Mouse (Mus musculus): ENCODE measurements around the gene Mecom. TPM values are rescaled to one million over a fixed set of nuclear protein-coding genes. Genes with fewer than 3 reads are reported as not detected.

Gene Mecom
- polyA plus RNA-seq, 1 experiment from 2014 or later = 17.6 TPM

DNA sequence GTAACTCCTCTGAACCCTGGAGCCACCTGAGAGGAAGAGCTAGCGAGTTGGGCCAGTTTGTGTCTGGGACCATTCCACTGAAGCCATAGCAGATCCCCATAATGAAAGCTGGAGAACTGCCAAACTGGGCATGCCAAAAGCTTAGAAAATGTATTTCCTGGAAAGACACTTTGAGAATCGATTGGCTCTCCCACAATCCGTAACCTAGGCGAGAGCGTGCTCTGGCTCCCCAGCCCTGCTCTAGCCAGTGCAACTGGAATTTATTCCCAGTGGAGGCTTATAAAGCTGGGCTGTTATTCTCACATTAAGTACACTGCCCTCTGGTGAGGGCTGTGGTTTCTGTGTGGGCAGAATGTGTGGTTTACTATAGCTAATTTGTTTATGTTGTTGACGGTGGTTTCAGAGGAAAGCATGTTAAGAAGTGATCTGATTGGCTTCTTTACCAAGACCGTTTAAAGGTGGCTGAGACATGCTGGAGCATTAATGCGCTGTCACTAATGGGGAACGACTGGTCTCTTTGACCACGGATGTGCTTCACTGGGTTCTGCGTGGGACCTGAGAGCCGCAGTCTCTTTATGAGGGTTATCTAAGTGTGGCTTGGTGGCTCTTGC is 301.3 kb downstream of the Mecom start:
- Histone ChIP-seq H3K9me3 (ENCODE audit: control insufficient read depth, low read length) (no peaks in the 10 kb centered on the region), H3K27ac (ENCODE audit: low read depth) (peak overlapping the region; percentile 43; the same call in 1 of the 2 replicates), H3K9ac (ENCODE audit: low read length) (no peak overlapping the region), H3K36me3 (ENCODE audit: control insufficient read depth, insufficient read depth, low read length) (no peaks in the 10 kb centered on the region), H3K4me3 (ENCODE audit: low read depth, low read length) (no peak overlapping the region), H3K4me2 (ENCODE audit: low read length) (no peak overlapping the region), H3K27me3 (replicated peaks; ENCODE audit: control insufficient read depth, insufficient read depth, low read length) (peaks cover 5% of the 10 kb centered on the region; the same call in 1 of the 2 replicates), H3K4me1 (replicated peaks; ENCODE audit: control insufficient read depth, insufficient read depth, low read length) (0 out of 2 replicates have a peak, but pooled peaks cover 8% of the 10 kb centered on the region)
- DNase-seq (ENCODE audit: low spot score) (peak; percentile 67), ATAC-seq (replicated peaks; ENCODE audit: low FRiP score, low TSS enrichment, low read depth) (peak; percentile 69)
- WGBS = 67% methylated on average over 12 of the region's 12 CpGs

DNA sequence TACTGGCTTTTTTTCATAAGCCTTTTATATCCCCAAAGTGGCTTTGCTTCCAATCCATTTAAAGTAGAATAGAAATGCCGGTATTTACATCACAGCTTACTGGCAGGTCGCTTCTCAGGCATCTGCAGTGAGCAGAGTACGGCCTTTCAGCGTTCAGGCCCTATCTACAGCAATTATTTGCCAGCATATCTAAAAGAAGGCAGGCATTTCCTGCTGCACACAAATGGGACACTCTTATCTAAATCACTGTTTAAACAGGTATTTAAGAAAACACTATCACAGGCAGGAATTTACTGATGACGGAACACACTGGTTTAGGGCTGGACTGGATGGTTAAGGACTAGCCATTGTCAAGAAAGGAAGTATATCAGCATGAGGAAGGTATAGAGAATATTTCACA is 301.9 kb downstream of the Mecom start:
- 0 out of 2 replicates have a peak, but pooled peaks cover 8% of the 10 kb centered on the region for H3K4me1 ChIP-seq (replicated peaks; ENCODE audit: control insufficient read depth, insufficient read depth, low read length)
- ATAC-seq (replicated peaks; ENCODE audit: low FRiP score, low TSS enrichment, low read depth) (peak; percentile 84), DNase-seq (ENCODE audit: low spot score) (no peak)
- no peaks in the 10 kb centered on the region for H3K36me3 ChIP-seq (ENCODE audit: control insufficient read depth, insufficient read depth, low read length)
- H3K9me3 ChIP-seq (ENCODE audit: control insufficient read depth, low read length) = no peaks in the 10 kb centered on the region
- no peak overlapping the region for H3K9ac ChIP-seq (ENCODE audit: low read length)
- 48% methylated on average over 5 of the region's 5 CpGs for WGBS
- no peak overlapping the region for H3K4me2 ChIP-seq (ENCODE audit: low read length)
- H3K4me3 ChIP-seq (ENCODE audit: low read depth, low read length) = no peak overlapping the region
- peak overlapping the region; percentile 43; the same call in 1 of the 2 replicates for H3K27ac ChIP-seq (ENCODE audit: low read depth)
- peaks cover 5% of the 10 kb centered on the region; the same call in 1 of the 2 replicates for H3K27me3 ChIP-seq (replicated peaks; ENCODE audit: control insufficient read depth, insufficient read depth, low read length)

DNA sequence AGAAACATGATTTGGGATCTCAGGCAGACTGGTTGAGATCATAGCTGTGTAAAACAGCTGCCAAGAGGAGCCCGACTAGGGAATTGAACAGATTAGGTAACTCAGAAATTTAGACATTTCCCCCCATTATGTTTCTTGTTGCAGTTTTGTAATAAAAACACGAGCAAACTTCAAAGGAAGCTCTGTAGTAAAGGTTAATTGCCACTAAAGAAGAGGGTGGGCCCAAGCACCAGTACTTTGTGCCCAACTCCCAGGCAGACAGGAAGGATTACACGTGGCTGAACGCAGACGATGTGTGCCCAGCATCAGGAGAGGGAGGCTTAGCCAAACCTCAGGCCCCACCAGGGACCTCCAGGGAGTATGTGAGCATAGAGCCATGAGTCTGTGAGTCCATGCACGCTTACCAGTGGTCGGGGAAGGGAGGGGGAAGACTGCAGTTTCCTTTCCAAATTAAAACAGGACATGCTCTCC is 303.4 kb downstream of the Mecom start:
- Histone ChIP-seq H3K36me3 (ENCODE audit: control insufficient read depth, insufficient read depth, low read length) (no peaks in the 10 kb centered on the region), H3K9me3 (ENCODE audit: control insufficient read depth, low read length) (no peaks in the 10 kb centered on the region), H3K27me3 (replicated peaks; ENCODE audit: control insufficient read depth, insufficient read depth, low read length) (peaks cover 5% of the 10 kb centered on the region; the same call in 1 of the 2 replicates), H3K4me1 (replicated peaks; ENCODE audit: control insufficient read depth, insufficient read depth, low read length) (0 out of 2 replicates have a peak, but pooled peaks cover 8% of the 10 kb centered on the region), H3K27ac (ENCODE audit: low read depth) (no peak overlapping the region), H3K4me3 (ENCODE audit: low read depth, low read length) (no peak overlapping the region), H3K4me2 (ENCODE audit: low read length) (no peak overlapping the region), H3K9ac (ENCODE audit: low read length) (no peak overlapping the region)
- 46% methylated on average over 7 of the region's 7 CpGs for WGBS
- ATAC-seq (replicated peaks; ENCODE audit: low FRiP score, low TSS enrichment, low read depth) (no peak), DNase-seq (ENCODE audit: low spot score) (no peak)

DNA sequence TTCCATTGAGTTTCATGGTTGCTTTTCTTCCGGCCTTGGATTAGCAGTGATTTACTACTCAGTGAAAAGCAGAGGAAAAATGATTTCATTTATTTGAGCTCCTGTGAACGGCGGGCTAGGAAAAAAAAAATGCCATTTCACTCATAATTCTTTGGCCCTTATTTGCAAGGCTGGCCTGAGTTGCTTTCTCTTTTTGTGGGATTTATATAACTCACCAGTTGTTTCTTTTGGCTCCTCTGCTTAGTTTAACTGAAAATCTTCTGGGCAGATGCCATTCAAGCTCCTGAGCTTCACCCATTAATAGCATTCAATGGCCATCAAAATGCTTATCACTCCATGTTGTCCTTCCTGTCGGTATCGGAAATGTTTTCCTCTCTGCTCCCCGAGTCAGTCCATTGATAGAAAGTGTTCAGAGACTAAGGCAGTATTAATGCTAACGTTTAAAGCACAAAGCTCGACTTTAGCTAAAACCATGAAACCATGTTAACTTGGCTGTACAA is 304.0 kb downstream of the Mecom start:
- WGBS = 71% methylated on average over 8 of the region's 8 CpGs
- Histone ChIP-seq H3K27ac (ENCODE audit: low read depth) (no peak overlapping the region), H3K9ac (ENCODE audit: low read length) (no peak overlapping the region), H3K4me2 (ENCODE audit: low read length) (no peak overlapping the region), H3K4me1 (replicated peaks; ENCODE audit: control insufficient read depth, insufficient read depth, low read length) (0 out of 2 replicates have a peak, but pooled peaks cover 6% of the 10 kb centered on the region), H3K4me3 (ENCODE audit: low read depth, low read length) (no peak overlapping the region), H3K27me3 (replicated peaks; ENCODE audit: control insufficient read depth, insufficient read depth, low read length) (peaks cover 5% of the 10 kb centered on the region; the same call in 1 of the 2 replicates), H3K36me3 (ENCODE audit: control insufficient read depth, insufficient read depth, low read length) (no peaks in the 10 kb centered on the region), H3K9me3 (ENCODE audit: control insufficient read depth, low read length) (no peaks in the 10 kb centered on the region)
- no peak for DNase-seq (ENCODE audit: low spot score)
- no peak for ATAC-seq (replicated peaks; ENCODE audit: low FRiP score, low TSS enrichment, low read depth)

DNA sequence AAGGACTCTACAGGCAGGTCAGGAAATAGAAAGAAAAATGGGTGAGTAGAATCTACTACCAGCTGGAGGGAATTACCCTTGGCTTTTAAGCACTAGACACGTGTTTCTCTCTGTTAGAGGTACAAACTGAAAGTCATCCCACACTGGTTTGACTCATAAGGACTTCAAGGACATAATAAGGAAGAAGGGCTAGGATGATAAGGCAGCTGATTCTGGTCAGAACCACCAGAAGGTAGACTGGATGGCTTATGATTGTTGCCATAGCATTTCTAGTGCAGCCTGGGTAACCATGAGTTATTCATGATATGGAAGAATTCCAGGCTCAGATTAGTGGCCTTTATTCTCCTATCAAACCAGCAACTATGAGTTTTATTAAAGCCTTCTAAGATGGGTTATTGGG is 308.4 kb downstream of the Mecom start:
- Histone ChIP-seq H3K4me3 (ENCODE audit: low read depth, low read length) (no peak overlapping the region), H3K4me1 (replicated peaks; ENCODE audit: control insufficient read depth, insufficient read depth, low read length) (no peaks in the 10 kb centered on the region), H3K27me3 (replicated peaks; ENCODE audit: control insufficient read depth, insufficient read depth, low read length) (no peaks in the 10 kb centered on the region; the same call in 1 of the 2 replicates), H3K36me3 (ENCODE audit: control insufficient read depth, insufficient read depth, low read length) (no peaks in the 10 kb centered on the region), H3K4me2 (ENCODE audit: low read length) (no peak overlapping the region), H3K27ac (ENCODE audit: low read depth) (no peak overlapping the region), H3K9ac (ENCODE audit: low read length) (no peak overlapping the region), H3K9me3 (ENCODE audit: control insufficient read depth, low read length) (no peaks in the 10 kb centered on the region)
- DNase-seq (ENCODE audit: low spot score) = no peak
- 64% methylated on average over 1 of the region's 1 CpGs for WGBS
- ATAC-seq (replicated peaks; ENCODE audit: low FRiP score, low TSS enrichment, low read depth) = no peak

DNA sequence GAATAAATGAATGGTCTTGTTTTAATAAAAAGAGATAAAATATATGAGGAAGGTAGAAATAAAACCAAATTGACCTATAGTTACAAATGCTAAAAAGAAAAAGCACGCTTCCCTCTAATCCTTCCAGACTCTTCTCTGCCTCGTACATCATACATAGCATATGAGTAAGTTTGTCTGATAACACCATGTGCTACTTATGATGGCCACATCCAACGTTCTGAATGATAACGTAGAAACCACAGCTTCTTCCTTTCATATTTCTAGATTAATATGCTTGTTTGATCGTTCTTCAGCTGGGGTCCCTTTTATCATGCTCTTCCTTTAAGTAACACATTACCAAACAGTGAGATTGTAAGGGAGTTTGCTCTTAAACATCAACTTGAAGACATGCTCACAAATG is 310.3 kb downstream of the Mecom start:
- H3K27me3 ChIP-seq (replicated peaks; ENCODE audit: control insufficient read depth, insufficient read depth, low read length) = no peaks in the 10 kb centered on the region; the same call in 1 of the 2 replicates
- no peak overlapping the region for H3K27ac ChIP-seq (ENCODE audit: low read depth)
- no peak overlapping the region for H3K9ac ChIP-seq (ENCODE audit: low read length)
- H3K4me1 ChIP-seq (replicated peaks; ENCODE audit: control insufficient read depth, insufficient read depth, low read length) = no peaks in the 10 kb centered on the region
- H3K9me3 ChIP-seq (ENCODE audit: control insufficient read depth, low read length) = no peaks in the 10 kb centered on the region
- DNase-seq (ENCODE audit: low spot score) (no peak), ATAC-seq (replicated peaks; ENCODE audit: low FRiP score, low TSS enrichment, low read depth) (no peak)
- WGBS = 89% methylated on average over 5 of the region's 5 CpGs
- H3K4me2 ChIP-seq (ENCODE audit: low read length) = no peak overlapping the region
- H3K36me3 ChIP-seq (ENCODE audit: control insufficient read depth, insufficient read depth, low read length) = no peaks in the 10 kb centered on the region
- no peak overlapping the region for H3K4me3 ChIP-seq (ENCODE audit: low read depth, low read length)

DNA sequence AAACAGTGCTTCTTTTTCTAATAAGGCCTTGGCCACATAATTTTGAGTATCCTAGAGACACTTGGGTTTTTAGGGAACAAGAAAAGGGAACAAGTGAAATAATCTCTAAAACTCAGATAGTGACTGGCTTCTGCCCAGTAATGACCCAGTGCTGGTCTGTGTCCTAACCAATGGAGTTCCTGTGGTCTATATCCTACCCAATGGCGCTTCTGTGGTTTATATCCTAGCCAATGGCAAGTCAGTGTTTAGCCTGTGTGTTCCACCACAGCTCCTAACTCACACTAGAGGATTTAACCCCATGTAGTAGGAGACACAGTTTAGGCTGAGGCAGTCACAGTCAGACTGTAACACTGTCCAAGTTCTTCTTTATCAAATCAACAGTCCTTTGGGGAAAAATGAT is 313.8 kb downstream of the Mecom start:
- Histone ChIP-seq H3K4me1 (replicated peaks; ENCODE audit: control insufficient read depth, insufficient read depth, low read length) (no peaks in the 10 kb centered on the region), H3K9me3 (ENCODE audit: control insufficient read depth, low read length) (no peaks in the 10 kb centered on the region), H3K9ac (ENCODE audit: low read length) (no peak overlapping the region), H3K36me3 (ENCODE audit: control insufficient read depth, insufficient read depth, low read length) (no peaks in the 10 kb centered on the region), H3K4me3 (ENCODE audit: low read depth, low read length) (no peak overlapping the region), H3K27me3 (replicated peaks; ENCODE audit: control insufficient read depth, insufficient read depth, low read length) (peaks cover 2% of the 10 kb centered on the region; the same call in 1 of the 2 replicates), H3K4me2 (ENCODE audit: low read length) (no peak overlapping the region), H3K27ac (ENCODE audit: low read depth) (no peak overlapping the region)
- 82% methylated on average over 1 of the region's 1 CpGs for WGBS
- no peak for DNase-seq (ENCODE audit: low spot score)
- no peak for ATAC-seq (replicated peaks; ENCODE audit: low FRiP score, low TSS enrichment, low read depth)

DNA sequence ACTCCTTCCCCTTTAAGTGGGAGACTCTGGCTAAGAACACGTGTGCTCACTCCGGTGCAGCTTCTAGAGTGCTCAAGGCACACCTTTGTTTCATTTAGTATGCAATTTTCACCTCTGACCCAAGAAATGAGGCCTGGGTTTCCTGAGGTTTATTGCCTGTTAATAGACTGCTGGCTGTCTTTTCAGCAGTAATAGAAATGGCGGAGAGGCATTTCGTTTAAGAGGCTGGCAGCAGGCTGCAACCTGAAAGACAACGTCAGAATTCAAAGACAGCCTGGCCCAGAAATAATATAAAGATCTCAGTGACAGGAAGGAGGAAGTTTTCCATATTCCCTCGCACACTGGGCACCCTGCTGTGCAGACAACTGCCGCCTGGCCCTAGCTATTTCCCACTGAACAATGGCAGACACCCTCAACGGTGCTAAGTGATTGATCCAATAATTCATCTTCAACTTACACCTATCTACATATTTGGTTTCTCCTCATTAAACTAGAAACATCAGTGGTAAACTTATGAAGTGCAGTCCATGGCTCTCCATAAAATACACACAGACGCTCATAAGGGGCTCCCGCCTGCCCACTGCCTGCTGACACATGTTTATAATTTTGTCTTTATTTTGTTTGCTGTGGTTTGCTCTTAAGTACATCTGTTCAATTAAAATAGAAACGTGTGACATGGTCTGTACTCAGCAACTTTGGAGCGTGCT is 319.7 kb downstream of the Mecom start:
- H3K4me1 ChIP-seq (replicated peaks; ENCODE audit: control insufficient read depth, insufficient read depth, low read length) = no peaks in the 10 kb centered on the region
- no peak overlapping the region for H3K9ac ChIP-seq (ENCODE audit: low read length)
- H3K4me2 ChIP-seq (ENCODE audit: low read length) = no peak overlapping the region
- H3K4me3 ChIP-seq (ENCODE audit: low read depth, low read length) = no peak overlapping the region
- peaks cover 6% of the 10 kb centered on the region; the same call in 1 of the 2 replicates for H3K27me3 ChIP-seq (replicated peaks; ENCODE audit: control insufficient read depth, insufficient read depth, low read length)
- ATAC-seq (replicated peaks; ENCODE audit: low FRiP score, low TSS enrichment, low read depth) (no peak), DNase-seq (ENCODE audit: low spot score) (no peak)
- no peaks in the 10 kb centered on the region for H3K9me3 ChIP-seq (ENCODE audit: control insufficient read depth, low read length)
- 39% methylated on average over 12 of the region's 12 CpGs for WGBS
- no peak overlapping the region for H3K27ac ChIP-seq (ENCODE audit: low read depth)
- H3K36me3 ChIP-seq (ENCODE audit: control insufficient read depth, insufficient read depth, low read length) = no peaks in the 10 kb centered on the region

Measured in intestine, embryonic 14.5 days (tissue).